Mouse (Mus musculus) MEL (cell line): Measurements from ENCODE around the gene Inpp4a. TPM values are rescaled to one million over a fixed set of nuclear protein-coding genes. Genes with fewer than 3 reads are reported as not detected.

Source experiments
- DNase-seq: peaks from one replicate; pipeline ENCODE4 v3.0.0; 2011; ENCODE audit warnings: low read depth, low spot score
- H3K27ac ChIP-seq: 2 replicates; pipeline ENCODE4 v1.5.1; 2012; ENCODE audit warnings: low read depth, mild to moderate bottlenecking, control low read depth, low read length, moderate library complexity; ENCODE audit not compliant: control insufficient read depth
- H3K27me3 ChIP-seq, 2 experiments: fragments of 150-350 bp in 1 of 2; sonication (generic) in 1 of 2; 2 replicates each; pipeline ENCODE4 v1.6.1; 2012; ENCODE audit warnings: low read length in 2 of 2, mild to moderate bottlenecking in 2 of 2, improper control_type of control experiment in 1 of 2, moderate library complexity in 1 of 2; ENCODE audit not compliant: insufficient read depth in 2 of 2, control insufficient read depth in 1 of 2
- H3K36me3 ChIP-seq, 2 experiments: 2 replicates each; pipeline ENCODE4 v1.6.1; 2012 to 2014; ENCODE audit warnings: low read length in 2 of 2, improper control_type of control experiment in 1 of 2, inconsistent platforms in 1 of 2, mild to moderate bottlenecking in 1 of 2; ENCODE audit not compliant: insufficient read depth in 2 of 2, control insufficient read depth in 1 of 2
- H3K4me1 ChIP-seq, 2 experiments: fragments of 150-350 bp in 1 of 2; sonication (generic) in 1 of 2; 2 replicates each; pipeline ENCODE4 v1.6.1; 2012; ENCODE audit warnings: low read length in 2 of 2, improper control_type of control experiment in 1 of 2, mild to moderate bottlenecking in 1 of 2; ENCODE audit not compliant: insufficient read depth in 2 of 2, control insufficient read depth in 1 of 2
- H3K4me3 ChIP-seq, 2 experiments: fragments of 150-350 bp in 1 of 2; sonication (generic) in 1 of 2; 2 replicates each; pipeline ENCODE4 v1.5.1; 2012; ENCODE audit warnings: low read depth in 2 of 2, low read length in 2 of 2, mild to moderate bottlenecking in 2 of 2, moderate library complexity in 2 of 2, control low read depth in 1 of 2, improper control_type of control experiment in 1 of 2; ENCODE audit not compliant: control insufficient read depth in 1 of 2, insufficient read depth in 1 of 2
- H3K79me2 ChIP-seq: 2 replicates; pipeline ENCODE4 v1.6.1; 2012; ENCODE audit warnings: mild to moderate bottlenecking, low read length, moderate library complexity; ENCODE audit not compliant: control insufficient read depth, poor library complexity, insufficient read depth
- H3K9ac ChIP-seq: 2 replicates; pipeline ENCODE4 v1.6.1; 2012; ENCODE audit warnings: low read depth, mild to moderate bottlenecking, control low read depth, low read length, moderate library complexity; ENCODE audit not compliant: control insufficient read depth, poor library complexity, severe bottlenecking
- H3K9me3 ChIP-seq: fragments of 150-350 bp; sonication (generic); replicated peaks from 2 replicates; pipeline ENCODE4 v1.6.1; 2012; ENCODE audit warnings: mild to moderate bottlenecking, low read length, improper control_type of control experiment, moderate library complexity; ENCODE audit not compliant: insufficient read depth
- CTCF ChIP-seq, 3 experiments: IDR thresholded peaks in 2 of 3; conservative IDR thresholded peaks in 1 of 3; 2 replicates each; pipeline ENCODE4 v1.5.1; 2011 to 2012; ENCODE audit warnings: low read length in 3 of 3, low read depth in 2 of 3, mild to moderate bottlenecking in 2 of 3, improper control_type of control experiment in 1 of 3, inconsistent platforms in 1 of 3, mixed read lengths in 1 of 3, moderate library complexity in 1 of 3; ENCODE audit not compliant: control insufficient read depth in 1 of 3, insufficient read depth in 1 of 3, poor library complexity in 1 of 3, severe bottlenecking in 1 of 3
- E2F4 ChIP-seq: IDR thresholded peaks from 2 replicates; pipeline ENCODE4 v1.6.1; 2011; ENCODE audit warnings: low read depth, low read length, improper control_type of control experiment, borderline replicate concordance
- EP300 ChIP-seq, 2 experiments: IDR thresholded peaks; 2 replicates each; pipeline ENCODE4 v1.6.1; 2011; ENCODE audit warnings: improper control_type of control experiment in 2 of 2, low read length in 2 of 2, low read depth in 1 of 2, mild to moderate bottlenecking in 1 of 2
- GABPA ChIP-seq: IDR thresholded peaks from 2 replicates; pipeline ENCODE4 v1.6.1; 2012; ENCODE audit warnings: low read depth, mild to moderate bottlenecking, inconsistent platforms, low read length, improper control_type of control experiment, moderate library complexity
- HCFC1 ChIP-seq: IDR thresholded peaks from 2 replicates; pipeline ENCODE4 v1.6.1; 2012; ENCODE audit warnings: low read depth, mild to moderate bottlenecking, inconsistent platforms, low read length, improper control_type of control experiment, moderate library complexity
- MAX ChIP-seq: IDR thresholded peaks from 2 replicates; pipeline ENCODE4 v1.6.1; 2011; ENCODE audit warnings: low read length, improper control_type of control experiment
- MAZ ChIP-seq: IDR thresholded peaks from 2 replicates; pipeline ENCODE4 v1.6.1; 2012; ENCODE audit warnings: low read depth, mild to moderate bottlenecking, inconsistent platforms, low read length, improper control_type of control experiment
- MEF2A ChIP-seq: IDR thresholded peaks from 2 replicates; pipeline ENCODE4 v1.6.1; 2014; ENCODE audit warnings: low read depth, mild to moderate bottlenecking, inconsistent platforms, low read length, improper control_type of control experiment; ENCODE audit not compliant: poor library complexity, insufficient replicate concordance, severe bottlenecking; ENCODE audit errors: extremely low read depth
- MXI1 ChIP-seq: IDR thresholded peaks from 2 replicates; pipeline ENCODE4 v1.6.1; 2011; ENCODE audit warnings: mild to moderate bottlenecking, low read depth, low read length, improper control_type of control experiment
- MYC ChIP-seq: IDR thresholded peaks from 2 replicates; pipeline ENCODE4 v1.6.1; 2011; ENCODE audit warnings: low read depth, mild to moderate bottlenecking, low read length, improper control_type of control experiment, moderate library complexity
- NELFE ChIP-seq: IDR thresholded peaks from 2 replicates; pipeline ENCODE4 v1.6.1; 2011; ENCODE audit warnings: low read depth, low read length, improper control_type of control experiment
- POLR2A ChIP-seq, 2 experiments: IDR thresholded peaks; 2 replicates each; pipeline ENCODE4 v1.6.1; 2011 to 2012; ENCODE audit warnings: low read length in 2 of 2, mild to moderate bottlenecking in 2 of 2, control low read depth in 1 of 2, improper control_type of control experiment in 1 of 2, low read depth in 1 of 2, moderate library complexity in 1 of 2; ENCODE audit not compliant: control insufficient read depth in 1 of 2, insufficient read depth in 1 of 2, poor library complexity in 1 of 2
- POLR2AphosphoS2 ChIP-seq: IDR thresholded peaks from 2 replicates; pipeline ENCODE4 v1.6.1; 2011; ENCODE audit warnings: low read length, improper control_type of control experiment
- POLR2AphosphoS5 ChIP-seq: IDR thresholded peaks from 2 replicates; pipeline ENCODE4 v1.6.1; 2012; ENCODE audit warnings: low read depth, borderline replicate concordance, mild to moderate bottlenecking, inconsistent platforms, low read length, moderate library complexity, mixed read lengths
- RAD21 ChIP-seq: IDR thresholded peaks from 2 replicates; pipeline ENCODE4 v1.6.1; 2011; ENCODE audit warnings: mild to moderate bottlenecking, low read depth, low read length, improper control_type of control experiment
- SIN3A ChIP-seq: IDR thresholded peaks from 2 replicates; pipeline ENCODE4 v1.6.1; 2012; ENCODE audit warnings: low read length, improper control_type of control experiment, inconsistent platforms
- SMC3 ChIP-seq: IDR thresholded peaks from 2 replicates; pipeline ENCODE4 v1.6.1; 2011; ENCODE audit warnings: low read depth, low read length, improper control_type of control experiment
- USF2 ChIP-seq, 2 experiments: IDR thresholded peaks; 2 replicates each; pipeline ENCODE4 v1.6.1; 2011 to 2012; ENCODE audit warnings: improper control_type of control experiment in 2 of 2, low read length in 2 of 2, borderline replicate concordance in 1 of 2, inconsistent platforms in 1 of 2, low read depth in 1 of 2, mild to moderate bottlenecking in 1 of 2; ENCODE audit not compliant: insufficient read depth in 1 of 2
- ZC3H11A ChIP-seq: IDR thresholded peaks from 2 replicates; pipeline ENCODE4 v1.6.1; 2012; ENCODE audit warnings: low read depth, mild to moderate bottlenecking, inconsistent platforms, low read length, improper control_type of control experiment
- ZMIZ1 ChIP-seq: IDR thresholded peaks from 2 replicates; pipeline ENCODE4 v1.6.1; 2012; ENCODE audit warnings: low read depth, mild to moderate bottlenecking, inconsistent platforms, low read length, improper control_type of control experiment, moderate library complexity
- ZNF384 ChIP-seq: IDR thresholded peaks from 2 replicates; pipeline ENCODE4 v1.6.1; 2012; ENCODE audit warnings: low read depth, mild to moderate bottlenecking, inconsistent platforms, low read length, improper control_type of control experiment
- polyA plus RNA-seq, 2 experiments: library from polyadenylated mRNA; stranded (reverse) in 1 of 2; unstranded in 1 of 2; fragments of >175 nt in 1 of 2; fragments of >200 nt in 1 of 2; gene quantifications; 2 replicates each; pipeline versions ENCODE4 v1.2.1 to v1.2.4; 2012; ENCODE audit warnings: low replicate concordance in 2 of 2, low read depth in 1 of 2; ENCODE audit not compliant: insufficient read length in 2 of 2, insufficient read depth in 1 of 2, missing spikeins in 1 of 2
- total RNA-seq: library from RNA; depleted of rRNA; stranded (reverse); fragments of 300-350 nt; gene quantifications from 2 replicates; pipeline ENCODE4 v1.2.3, GENCODE M21; 2012

Inpp4a gene
- total and polyA plus RNA-seq, 3 experiments = 1.6 to 5.0 TPM; not detected in 1

DNA sequence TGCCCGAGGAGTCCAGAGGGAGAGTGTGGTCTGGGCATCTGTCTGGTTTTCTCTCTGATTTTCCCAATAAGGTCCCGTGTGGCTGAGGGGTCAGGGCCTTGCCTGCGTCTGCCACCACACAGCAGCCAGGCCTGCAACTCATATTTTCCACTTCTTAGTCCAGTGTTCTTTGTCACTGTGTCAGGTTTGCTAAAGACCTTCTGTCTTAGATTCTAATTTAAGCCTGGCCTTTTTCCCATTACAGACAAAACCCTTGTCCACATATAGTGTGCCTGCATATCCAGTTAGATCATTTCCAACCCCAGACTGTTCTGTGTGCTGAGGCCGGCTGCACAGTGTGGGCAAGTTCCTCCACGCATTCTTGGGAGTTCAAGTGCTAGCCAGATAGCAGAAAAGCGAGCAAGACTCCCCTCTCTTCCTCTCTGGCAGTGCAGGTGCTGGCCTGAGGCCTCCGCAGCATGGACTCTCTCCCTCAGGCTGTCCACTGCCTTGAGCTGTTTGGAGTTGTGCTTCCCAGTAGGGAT, 86.8 kb downstream of the Inpp4a start:
- H3K79me2 ChIP-seq = no peaks in the 10 kb centered on the region
- no peaks in the 10 kb centered on the region for H3K36me3 ChIP-seq
- TF ChIP-seq SMC3 = no peak
- TF ChIP-seq ZC3H11A = no peak
- TF ChIP-seq GABPA = no peak
- TF ChIP-seq EP300 (IDR thresholded peaks at IDR 0.05; ENCODE audit: low read depth in 1 of 2, low read length in 2 of 2) = no peak
- no peak for TF ChIP-seq SIN3A
- TF ChIP-seq ZMIZ1 = no peak

DNA sequence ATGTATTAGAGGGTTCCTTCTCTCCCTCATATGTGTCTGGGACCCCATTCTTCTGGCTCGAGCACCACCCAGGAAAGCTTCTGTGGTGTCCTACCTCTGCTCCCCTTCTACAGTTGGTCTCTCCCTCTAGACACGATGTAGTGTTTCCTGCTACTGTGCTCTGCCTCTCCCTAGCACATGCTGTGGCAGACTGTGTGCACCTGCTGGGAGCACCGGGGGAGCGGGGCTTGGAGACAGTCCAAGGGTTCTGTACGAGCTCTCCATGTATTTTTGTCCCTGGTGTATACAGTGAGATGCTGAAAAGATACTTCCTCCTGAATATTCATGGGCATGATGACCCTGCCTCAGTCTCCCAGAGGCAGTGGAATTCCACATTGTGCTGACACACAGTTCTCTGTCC, 93.5 kb downstream of the Inpp4a start:
- TF ChIP-seq E2F4 = no peak
- Histone ChIP-seq H3K9ac (no peak overlapping the region), H3K36me3 (no peaks in the 10 kb centered on the region)

More for the DNA sequence above, 86.8 kb downstream of the Inpp4a start:
- no peaks in the 10 kb centered on the region for H3K9me3 ChIP-seq
- no peak overlapping the region for H3K27ac ChIP-seq
- H3K4me3 ChIP-seq = no peak overlapping the region
- no peaks in the 10 kb centered on the region for H3K4me1 ChIP-seq
- no peak for DNase-seq
- no peak overlapping the region for H3K9ac ChIP-seq
- no peaks in the 10 kb centered on the region for H3K27me3 ChIP-seq

GRCm38 (mm10) chr1:37396481-37396880, 96.8 kb downstream of the Inpp4a start:
- no peaks in the 10 kb centered on the region for H3K79me2 ChIP-seq
- DNase-seq = no peak
- TF ChIP-seq POLR2AphosphoS5 (no peak), MYC (no peak), MAX (no peak), NELFE (no peak), MAZ (no peak), POLR2A (IDR thresholded peaks at IDR 0.05; ENCODE audit: control insufficient read depth in 1 of 2, insufficient read depth in 1 of 2, low read depth in 1 of 2, low read length in 2 of 2, poor library complexity in 1 of 2) (no peak), RAD21 (no peak), MXI1 (no peak), USF2 (IDR thresholded peaks at IDR 0.05; ENCODE audit: borderline replicate concordance in 1 of 2, insufficient read depth in 1 of 2, low read depth in 1 of 2, low read length in 2 of 2) (no peak), MEF2A (no peak), E2F4 (no peak), HCFC1 (no peak), SMC3 (no peak), ZC3H11A (no peak), GABPA (no peak), ZNF384 (no peak), POLR2AphosphoS2 (no peak), CTCF (IDR thresholded peaks at IDR 0.05 in 2 of 3, conservative IDR thresholded peaks at IDR 0.05 in 1 of 3; ENCODE audit: control insufficient read depth in 1 of 3, insufficient read depth in 1 of 3, low read depth in 2 of 3, low read length in 3 of 3, poor library complexity in 1 of 3, severe bottlenecking in 1 of 3) (no peak)
- no peaks in the 10 kb centered on the region for H3K36me3 ChIP-seq
- no peak overlapping the region for H3K4me3 ChIP-seq
- no peaks in the 10 kb centered on the region for H3K9me3 ChIP-seq
- no peaks in the 10 kb centered on the region for H3K4me1 ChIP-seq
- no peak overlapping the region for H3K27ac ChIP-seq
- H3K27me3 ChIP-seq = no peaks in the 10 kb centered on the region
- no peak overlapping the region for H3K9ac ChIP-seq

More for the DNA sequence above, 93.5 kb downstream of the Inpp4a start:
- Histone ChIP-seq H3K27ac (no peak overlapping the region), H3K9me3 (no peaks in the 10 kb centered on the region), H3K4me3 (no peak overlapping the region), H3K79me2 (no peaks in the 10 kb centered on the region), H3K4me1 (no peaks in the 10 kb centered on the region), H3K27me3 (no peaks in the 10 kb centered on the region)
- no peak for DNase-seq
